Mouse (Mus musculus): ENCODE data around the gene Ubr2. TPM values are rescaled to one million over a fixed set of nuclear protein-coding genes. Genes with fewer than 3 reads are reported as not detected.
A peak's percentile ranks its signal among the peaks of the same experiment; 100 is the strongest.

Ubr2 gene
- total RNA-seq, 2 experiments from 2014 or later, result 31.3 to 36.7 TPM

GRCm38 (mm10) chr17:46880322-46880721 is 130.0 kb downstream of the Ubr2 start:
- DNase-seq, result no peak

DNA sequence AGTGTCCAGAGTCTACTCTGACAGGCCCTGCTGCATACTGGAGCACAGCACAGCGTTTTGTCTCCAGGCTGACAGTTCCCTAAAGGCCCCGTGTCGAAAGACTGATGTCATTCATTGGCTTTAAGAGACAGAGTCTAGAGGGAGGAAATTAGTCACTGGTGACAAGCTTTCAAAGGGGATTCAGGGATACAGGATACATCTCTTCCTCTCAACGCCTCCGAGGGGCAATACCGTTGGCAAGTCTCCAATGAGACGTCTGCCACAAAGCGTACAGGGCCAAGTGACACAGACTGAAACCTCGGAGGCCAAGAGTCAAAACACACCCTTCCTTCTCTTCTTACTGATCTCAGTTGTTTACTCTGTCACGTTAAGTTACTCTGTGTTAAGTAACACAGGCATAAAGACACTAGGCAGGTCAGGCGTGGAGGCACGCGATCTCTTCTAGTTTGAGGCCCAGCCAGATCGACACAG is 130.5 kb downstream of the Ubr2 start:
- peak; percentile 25 for DNase-seq

Other genes starting within 250 kb of the Ubr2 start
- gene Ptcra, start 246.8 kb downstream of the Ubr2 start, total RNA-seq (2021), result under 1 TPM in 1 of 2 experiments, not detected in 1; 0.19 TPM
- 10 to 100 TPM; 45.1 to 47.5 TPM for gene 2310039H08Rik, start 237.9 kb downstream of the Ubr2 start, total RNA-seq (2021)
- 10 to 100 TPM; 59.4 to 70.8 TPM for gene Rpl7l1, start 227.9 kb downstream of the Ubr2 start, total RNA-seq (2021)
- gene Bicral, start 152.1 kb downstream of the Ubr2 start, total RNA-seq (2021), result 10 to 100 TPM in 1 of 2 experiments, 1 to 10 TPM in 1; 8.7 to 15.1 TPM
- gene Tbcc, start 119.9 kb downstream of the Ubr2 start, total RNA-seq (2021), result 10 to 100 TPM; 15.4 to 17.7 TPM
- gene Prph2, start 100.1 kb downstream of the Ubr2 start, total RNA-seq (2021), result not detected

Data from gastrocnemius, postnatal 10 days (tissue).